Mouse (Mus musculus) limb, embryonic 12.5 days (tissue): Measurements from ENCODE around the gene Tomm34. TPM values are rescaled to one million over a fixed set of nuclear protein-coding genes. Genes with fewer than 3 reads are reported as not detected.

Experiments used
- ATAC-seq: fragments of 200-750 bp; cut with Nextera tagmentation; 2 replicates; pipeline ENCODE4 v1.8.0; 2017; ENCODE audit warnings: low read depth, moderate TSS enrichment; ENCODE audit not compliant: insufficient number of reproducible peaks, insufficient read depth, low FRiP score, low TSS enrichment
- H3K27ac ChIP-seq: fragments of 300-500 bp; sonication (generic); 2 replicates; pipeline ENCODE4 v1.5.1; 2016; ENCODE audit warnings: mild to moderate bottlenecking, moderate library complexity
- H3K27me3 ChIP-seq: fragments of 300-500 bp; sonication (generic); 2 replicates; pipeline ENCODE4 v1.6.1; 2016; ENCODE audit warnings: mild to moderate bottlenecking, moderate library complexity
- H3K36me3 ChIP-seq: fragments of 300-500 bp; sonication (generic); 2 replicates; pipeline ENCODE4 v1.6.1; 2016; ENCODE audit warnings: mild to moderate bottlenecking, moderate library complexity
- H3K4me1 ChIP-seq: fragments of 300-500 bp; sonication (generic); replicated peaks from 2 replicates; pipeline ENCODE4 v1.6.1; 2016
- H3K4me2 ChIP-seq: fragments of 300-500 bp; sonication (generic); 2 replicates; pipeline ENCODE4 v1.6.1; 2016; ENCODE audit warnings: mild to moderate bottlenecking, moderate library complexity
- H3K4me3 ChIP-seq: fragments of 300-500 bp; sonication (generic); replicated peaks from 2 replicates; pipeline ENCODE4 v1.5.1; 2016; ENCODE audit warnings: mild to moderate bottlenecking
- H3K9ac ChIP-seq: fragments of 300-500 bp; sonication (generic); replicated peaks from 2 replicates; pipeline ENCODE4 v1.6.1; 2016; ENCODE audit warnings: mild to moderate bottlenecking, moderate library complexity
- H3K9me3 ChIP-seq: fragments of 300-500 bp; sonication (generic); 2 replicates; pipeline ENCODE4 v1.6.1; 2016; ENCODE audit warnings: mild to moderate bottlenecking, moderate library complexity
- WGBS: fragments of 180-500 bp; shearing (Covaris S2); methylation state at CpG from one replicate; pipeline ENCODE4 v1.1.7; 2016; 5-methylcytosine and 5-hydroxymethylcytosine counted together
- polyA plus RNA-seq: library from polyadenylated mRNA; unstranded; fragments of >200 nt; fragmentation: Nextera tagmentation; extraction: Ambion mirVana; gene quantifications from 2 replicates; pipeline ENCODE4 v1.2.1, GENCODE M21; 2016

Gene Tomm34
- polyA plus RNA-seq, 1 experiment from 2014 or later = 53.6 TPM

GRCm38 (mm10) chr2:164098603-164099250 lies 27.8 kb upstream of the Tomm34 start:
- Histone ChIP-seq H3K9me3 (no peaks in the 10 kb centered on the region), H3K4me3 (no peak overlapping the region), H3K4me1 (no peaks in the 10 kb centered on the region), H3K27me3 (no peaks in the 10 kb centered on the region), H3K27ac (no peak overlapping the region), H3K4me2 (no peak overlapping the region), H3K9ac (no peak overlapping the region), H3K36me3 (peaks cover 67% of the 10 kb centered on the region)
- no peak for ATAC-seq
- WGBS = 91% methylated on average over 11 of the region's 11 CpGs

GRCm38 (mm10) chr2:164094152-164094551 lies 23.2 kb upstream of the Tomm34 start:
- Histone ChIP-seq H3K9me3 (no peaks in the 10 kb centered on the region), H3K27ac (no peak overlapping the region), H3K27me3 (no peaks in the 10 kb centered on the region), H3K4me1 (no peaks in the 10 kb centered on the region), H3K36me3 (peaks cover 62% of the 10 kb centered on the region), H3K4me2 (no peak overlapping the region), H3K4me3 (no peak overlapping the region), H3K9ac (no peak overlapping the region)
- no peak for ATAC-seq
- WGBS = 81% methylated on average over 7 of the region's 7 CpGs

GRCm38 (mm10) chr2:164089508-164089907 lies 18.5 kb upstream of the Tomm34 start:
- 85% methylated on average over 4 of the region's 4 CpGs for WGBS
- no peaks in the 10 kb centered on the region for H3K4me1 ChIP-seq
- H3K36me3 ChIP-seq = peaks cover 75% of the 10 kb centered on the region
- H3K27me3 ChIP-seq = no peaks in the 10 kb centered on the region
- no peak for ATAC-seq
- H3K27ac ChIP-seq = no peak overlapping the region
- H3K4me2 ChIP-seq = no peak overlapping the region
- H3K9ac ChIP-seq = no peak overlapping the region
- H3K9me3 ChIP-seq = no peaks in the 10 kb centered on the region
- H3K4me3 ChIP-seq = no peak overlapping the region

GRCm38 (mm10) chr2:164087416-164088017 lies 16.5 kb upstream of the Tomm34 start:
- H3K4me1 ChIP-seq = no peaks in the 10 kb centered on the region
- H3K36me3 ChIP-seq = peaks cover 91% of the 10 kb centered on the region
- H3K9ac ChIP-seq = no peak overlapping the region
- no peaks in the 10 kb centered on the region for H3K27me3 ChIP-seq
- H3K27ac ChIP-seq = no peak overlapping the region
- 88% methylated on average over 6 of the region's 6 CpGs for WGBS
- ATAC-seq = no peak
- no peak overlapping the region for H3K4me3 ChIP-seq
- no peaks in the 10 kb centered on the region for H3K9me3 ChIP-seq
- H3K4me2 ChIP-seq = no peak overlapping the region

GRCm38 (mm10) chr2:164084342-164084700 lies 13.4 kb upstream of the Tomm34 start:
- WGBS = 91% methylated on average over 7 of the region's 7 CpGs
- no peak overlapping the region for H3K9ac ChIP-seq
- peaks cover 96% of the 10 kb centered on the region for H3K36me3 ChIP-seq
- ATAC-seq = no peak
- H3K27ac ChIP-seq = no peak overlapping the region
- no peaks in the 10 kb centered on the region for H3K27me3 ChIP-seq
- H3K4me1 ChIP-seq = no peaks in the 10 kb centered on the region
- H3K9me3 ChIP-seq = no peaks in the 10 kb centered on the region
- no peak overlapping the region for H3K4me2 ChIP-seq
- no peak overlapping the region for H3K4me3 ChIP-seq

- H3K4me3 ChIP-seq = no peak overlapping the region
- H3K36me3 ChIP-seq = peaks cover 91% of the 10 kb centered on the region
- H3K27ac ChIP-seq = no peak overlapping the region
- H3K9ac ChIP-seq = no peak overlapping the region
- 92% methylated on average over 17 of the region's 19 CpGs for WGBS
- no peak for ATAC-seq
- no peaks in the 10 kb centered on the region for H3K9me3 ChIP-seq
- H3K27me3 ChIP-seq = no peaks in the 10 kb centered on the region
- no peaks in the 10 kb centered on the region for H3K4me1 ChIP-seq
- no peak overlapping the region for H3K4me2 ChIP-seq
These were observed 12.8 kb upstream of the Tomm34 start for GRCm38 (mm10) chr2:164083609-164084341.

GRCm38 (mm10) chr2:164082175-164082574 lies 11.2 kb upstream of the Tomm34 start:
- no peaks in the 10 kb centered on the region for H3K9me3 ChIP-seq
- no peaks in the 10 kb centered on the region for H3K27me3 ChIP-seq
- no peaks in the 10 kb centered on the region for H3K4me1 ChIP-seq
- H3K4me2 ChIP-seq = no peak overlapping the region
- H3K9ac ChIP-seq = no peak overlapping the region
- ATAC-seq = no peak
- H3K36me3 ChIP-seq = peaks cover 75% of the 10 kb centered on the region
- 82% methylated on average over 10 of the region's 10 CpGs for WGBS
- no peak overlapping the region for H3K4me3 ChIP-seq
- no peak overlapping the region for H3K27ac ChIP-seq

GRCm38 (mm10) chr2:164081577-164081976 lies 10.6 kb upstream of the Tomm34 start:
- H3K27ac ChIP-seq = no peak overlapping the region
- H3K4me2 ChIP-seq = no peak overlapping the region
- no peak overlapping the region for H3K9ac ChIP-seq
- H3K27me3 ChIP-seq = no peaks in the 10 kb centered on the region
- H3K4me3 ChIP-seq = no peak overlapping the region
- H3K4me1 ChIP-seq = no peaks in the 10 kb centered on the region
- H3K36me3 ChIP-seq = peaks cover 69% of the 10 kb centered on the region
- H3K9me3 ChIP-seq = no peaks in the 10 kb centered on the region
- WGBS = 97% methylated on average over 10 of the region's 10 CpGs
- no peak for ATAC-seq

- 92% methylated on average over 6 of the region's 6 CpGs for WGBS
- Histone ChIP-seq H3K4me1 (peaks cover 12% of the 10 kb centered on the region), H3K27me3 (no peaks in the 10 kb centered on the region), H3K9ac (no peak overlapping the region), H3K36me3 (peaks cover 50% of the 10 kb centered on the region), H3K27ac (no peak overlapping the region), H3K4me3 (no peak overlapping the region), H3K4me2 (no peak overlapping the region), H3K9me3 (no peaks in the 10 kb centered on the region)
- ATAC-seq = no peak
These were observed 8.5 kb upstream of the Tomm34 start for GRCm38 (mm10) chr2:164079488-164079887.

GRCm38 (mm10) chr2:164077875-164078274 lies 6.9 kb upstream of the Tomm34 start:
- ATAC-seq = no peak
- Histone ChIP-seq H3K27me3 (no peaks in the 10 kb centered on the region), H3K4me2 (no peak overlapping the region), H3K36me3 (peaks cover 34% of the 10 kb centered on the region), H3K27ac (no peak overlapping the region), H3K9me3 (no peaks in the 10 kb centered on the region), H3K4me1 (peaks cover 14% of the 10 kb centered on the region), H3K4me3 (no peak overlapping the region), H3K9ac (no peak overlapping the region)
- WGBS = 86% methylated on average over 5 of the region's 5 CpGs

GRCm38 (mm10) chr2:164076874-164077425 lies 6.0 kb upstream of the Tomm34 start:
- no peaks in the 10 kb centered on the region for H3K27me3 ChIP-seq
- H3K4me3 ChIP-seq = no peak overlapping the region
- no peak overlapping the region for H3K4me2 ChIP-seq
- peaks cover 26% of the 10 kb centered on the region for H3K36me3 ChIP-seq
- no peak for ATAC-seq
- no peak overlapping the region for H3K9ac ChIP-seq
- 87% methylated on average over 8 of the region's 8 CpGs for WGBS
- peaks cover 19% of the 10 kb centered on the region for H3K4me1 ChIP-seq
- no peaks in the 10 kb centered on the region for H3K9me3 ChIP-seq
- H3K27ac ChIP-seq = no peak overlapping the region
